Mouse (Mus musculus) neutrophil, adult 5-6 weeks (primary cell): ENCODE measurements around the gene Slc4a4. TPM values are rescaled to one million over a fixed set of nuclear protein-coding genes. Genes with fewer than 3 reads are reported as not detected.
"Not testable (repeated sequence)": the region's sequence is repeated elsewhere in the genome, so short reads cannot be mapped to it uniquely, and the experiment has no call there.

ENCODE experiments used
- ATAC-seq: fragments of 151-379, 151-347 bp; 2 replicates; pipeline ENCODE4 v1.8.0; 2017; ENCODE audit warnings: mild to moderate bottlenecking, moderate TSS enrichment; ENCODE audit not compliant: insufficient number of reproducible peaks, poor library complexity, low FRiP score, severe bottlenecking; ENCODE audit errors: extremely low read depth
- total RNA-seq: library from RNA; stranded (forward); fragments of 200-1000 nt; gene quantifications from 2 replicates; pipeline ENCODE4 v1.2.3, GENCODE M21; 2017

Slc4a4 gene
- total RNA-seq, 1 experiment from 2014 or later, result 0.23 TPM

- ATAC-seq, result no peak
These were observed 97.0 kb downstream of the Slc4a4 start for GRCm38 (mm10) chr5:88983652-88984051.

GRCm38 (mm10) chr5:88989018-88989417 lies 102.4 kb downstream of the Slc4a4 start:
- ATAC-seq, result no peak

- ATAC-seq, result no peak
These were observed 103.7 kb downstream of the Slc4a4 start for GRCm38 (mm10) chr5:88990196-88990747.

GRCm38 (mm10) chr5:88991309-88991708 lies 104.7 kb downstream of the Slc4a4 start:
- not testable (repeated sequence) for ATAC-seq

- no peak for ATAC-seq
These were observed 107.9 kb downstream of the Slc4a4 start for GRCm38 (mm10) chr5:88994533-88994932.

GRCm38 (mm10) chr5:88996246-88996645 lies 109.6 kb downstream of the Slc4a4 start:
- no peak for ATAC-seq

- no peak for ATAC-seq
These were observed 110.7 kb downstream of the Slc4a4 start for GRCm38 (mm10) chr5:88997277-88997676.

- no peak for ATAC-seq
These were observed 113.2 kb downstream of the Slc4a4 start for GRCm38 (mm10) chr5:88999793-89000192.

- ATAC-seq, result no peak
These were observed 114.0 kb downstream of the Slc4a4 start for GRCm38 (mm10) chr5:89000598-89000997.

GRCm38 (mm10) chr5:89010116-89010515 lies 123.5 kb downstream of the Slc4a4 start:
- no peak for ATAC-seq

- ATAC-seq, result no peak
These were observed 125.8 kb downstream of the Slc4a4 start for GRCm38 (mm10) chr5:89012456-89012855.

GRCm38 (mm10) chr5:89014782-89015181 lies 128.2 kb downstream of the Slc4a4 start:
- no peak for ATAC-seq

- ATAC-seq, result no peak
These were observed 129.3 kb downstream of the Slc4a4 start for GRCm38 (mm10) chr5:89015878-89016277.

GRCm38 (mm10) chr5:89018537-89018936 lies 131.9 kb downstream of the Slc4a4 start:
- no peak for ATAC-seq

- no peak for ATAC-seq
These were observed 137.8 kb downstream of the Slc4a4 start for GRCm38 (mm10) chr5:89024413-89024812.

- no peak for ATAC-seq
These were observed 141.0 kb downstream of the Slc4a4 start for GRCm38 (mm10) chr5:89027518-89028085.

- no peak for ATAC-seq
These were observed 146.0 kb downstream of the Slc4a4 start for GRCm38 (mm10) chr5:89032647-89033046.

GRCm38 (mm10) chr5:89033256-89033655 lies 146.6 kb downstream of the Slc4a4 start:
- ATAC-seq, result no peak

- no peak for ATAC-seq
These were observed 149.5 kb downstream of the Slc4a4 start for GRCm38 (mm10) chr5:89036147-89036546.

- ATAC-seq, result no peak
These were observed 154.2 kb downstream of the Slc4a4 start for GRCm38 (mm10) chr5:89040814-89041213.

- ATAC-seq, result no peak
These were observed 157.2 kb downstream of the Slc4a4 start for GRCm38 (mm10) chr5:89043846-89044245.
